Mouse (Mus musculus) brain, adult 10 weeks (tissue): ENCODE results near the gene Syn2. TPM values are rescaled to one million over a fixed set of nuclear protein-coding genes. Genes with fewer than 3 reads are reported as not detected.

Experiments
- polyA plus RNA-seq: library from polyadenylated mRNA; stranded (reverse); fragments of 350-450 nt; fragmentation: Illumina TruSeq; extraction: RNeasy Lipid Tissue Mini Kit (QIAGEN cat#74804); gene quantifications from one replicate; pipeline ENCODE4 v1.2.3, GENCODE M21; 2015; ENCODE audit warnings: low read depth, low replicate concordance

Gene Syn2
- 348 TPM for polyA plus RNA-seq

GRCm38 (mm10) chr6:115134501-115135331, at the start of gene Syn2:
Syn2 (plus strand) TSS chr6:115134902.

GRCm38 (mm10) chr6:115227043-115227442, 92.3 kb downstream of the Syn2 start, which contains the start of gene Gm17482:
Gm17482 (plus strand) TSS chr6:115227343.

GRCm38 (mm10) chr6:115252099-115252873, 117.6 kb downstream of the Syn2 start, which contains the start of gene Timp4:
Timp4 (minus strand) TSS chr6:115252205.

Other genes with a start within 250 kb of the Syn2 start
- 29.3 TPM for gene Vgll4, start 164.9 kb upstream of the Syn2 start, polyA plus RNA-seq
- gene Tamm41, start 97.0 kb upstream of the Syn2 start, polyA plus RNA-seq, result 25.6 TPM
- gene Gm17482, start 92.4 kb downstream of the Syn2 start, polyA plus RNA-seq, result not detected
- 28.5 TPM for gene Timp4, start 117.3 kb downstream of the Syn2 start, polyA plus RNA-seq
- 2.8 TPM for gene Pparg, start 226.0 kb downstream of the Syn2 start, polyA plus RNA-seq